ENCODE assay signal across 8 mouse cellular contexts in the genomic region with DNA sequence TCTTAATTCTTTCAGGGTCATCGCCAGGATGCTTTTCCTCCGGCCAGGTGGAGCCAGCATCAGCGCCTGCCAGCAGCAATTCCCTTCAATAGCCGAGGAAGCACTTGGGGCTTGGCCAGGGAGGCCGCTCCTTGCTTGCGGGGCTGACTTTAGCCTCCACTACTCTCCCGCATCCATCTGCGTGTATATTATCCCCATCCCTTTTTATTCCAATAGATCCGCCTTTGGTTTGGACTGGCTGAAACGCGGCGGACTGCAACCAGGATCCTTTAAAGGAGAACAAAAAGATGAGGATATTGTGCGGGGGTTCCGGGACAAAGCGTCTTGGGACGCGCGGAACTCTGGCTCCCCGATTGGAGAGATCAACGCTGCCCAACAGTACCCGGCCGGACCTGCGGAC.
DNase-seq lines count a peak whose midpoint lies in the region; ATAC-seq and TF ChIP-seq lines count a peak whose summit lies in the region.
"Had no signal": no experiment of that assay in that cellular context is flagged by ENCODE, and none has a peak within 500 bp of the region (broad histone marks: within the 10 kb centered on the region; RNA-seq: fewer than 3 reads in every experiment).

No protein-coding gene starts in this region.

- no peaks in the 10 kb centered on the region for H3K36me3 ChIP-seq in ES-E14 (ENCODE audit: control insufficient read depth, insufficient read depth, low read length, poor library complexity, severe bottlenecking)
- H3K36me3 ChIP-seq in forebrain, embryonic 12.5 days (replicated peaks): 0 out of 2 replicates have a peak, but pooled peaks cover 3% of the 10 kb centered on the region
- peaks cover 3% of the 10 kb centered on the region; the same call in 1 of the 2 replicates for H3K36me3 ChIP-seq in midbrain, embryonic 10.5 days

- H3K4me2 ChIP-seq in forebrain, embryonic 12.5 days: peak overlapping the region; percentile 79

- H3K4me3 ChIP-seq in ES-E14 (ENCODE audit: insufficient read depth in 1 of 2, low read depth in 1 of 2, low read length in 2 of 2, poor library complexity in 1 of 2, severe bottlenecking in 1 of 2): peak overlapping the region; percentile 55 to 76
- peak overlapping the region; percentile 54 for H3K4me3 ChIP-seq in forebrain, embryonic 12.5 days (replicated peaks)
- peak overlapping the region; percentile 69 for H3K4me3 ChIP-seq in midbrain, embryonic 10.5 days

- DNase-seq in ES-E14 (ENCODE audit: low read depth, low spot score): no peak
- DNase-seq in brain, adult 2 months (ENCODE audit: low read depth, low spot score): peak; percentile 88
- DNase-seq in midbrain, embryonic 10.5 days (ENCODE audit: low spot score): peak; percentile 47
- DNase-seq in urinary bladder, postnatal 25 days (ENCODE audit: low spot score): no peak
- DNase-seq in c-Kit-positive CD71-positive TER-119-positive erythroid progenitor cells, embryonic 14.5 days (ENCODE audit: low spot score): no peak
- DNase-seq in thymus, postnatal 0 days (ENCODE audit: low spot score): no peak
- DNase-seq: heart, postnatal 4 days had no signal

- H3K9ac ChIP-seq in ES-E14 (ENCODE audit: insufficient read depth, low read depth, low read length, poor library complexity, severe bottlenecking): peak overlapping the region; percentile 53
- H3K9ac ChIP-seq in forebrain, embryonic 12.5 days: peak overlapping the region; percentile 83

- no peaks in the 10 kb centered on the region for H3K9me3 ChIP-seq in ES-E14 (ENCODE audit: control insufficient read depth, insufficient read depth, low read depth, low read length)
- H3K9me3 ChIP-seq in forebrain, embryonic 12.5 days: no peaks in the 10 kb centered on the region
- H3K9me3 ChIP-seq in midbrain, embryonic 10.5 days (replicated peaks): no peaks in the 10 kb centered on the region

- in situ Hi-C loops in ES-E14 (cut with MboI; ENCODE audit: low sequenced_read_pairs in 2 of 2, unreplicated experiment in 2 of 2): loop anchor here in 1 of 2 experiments (25.0 kb wide), 1 partner anchor 1351 kb away; no protein-coding TSS in a partner anchor

- no peak overlapping the region for H3K27ac ChIP-seq in ES-E14 (ENCODE audit: insufficient read depth, low read depth, low read length, poor library complexity, severe bottlenecking)
- peak overlapping the region; percentile 99 for H3K27ac ChIP-seq in forebrain, embryonic 12.5 days
- peak overlapping the region; percentile 92 for H3K27ac ChIP-seq in midbrain, embryonic 10.5 days (replicated peaks)

- under 1% methylated on average over 23 of the region's 23 CpGs for WGBS in forebrain, embryonic 12.5 days
- WGBS in midbrain, embryonic 10.5 days: under 1% methylated on average over 23 of the region's 23 CpGs

- no peak for ATAC-seq in forebrain, embryonic 12.5 days (ENCODE audit: low FRiP score)

- peaks cover 5 to 26% of the 10 kb centered on the region in 2 experiments; a peak in 3 of 4 replicates for H3K4me1 ChIP-seq in ES-E14 (ENCODE audit: control insufficient read depth in 2 of 2, insufficient read depth in 2 of 2, low read length in 2 of 2, poor library complexity in 1 of 2)
- H3K4me1 ChIP-seq in forebrain, embryonic 12.5 days: peaks cover 68% of the 10 kb centered on the region
- H3K4me1 ChIP-seq in midbrain, embryonic 10.5 days: peaks cover 86% of the 10 kb centered on the region

- peaks cover 81% of the 10 kb centered on the region for H3K27me3 ChIP-seq in forebrain, embryonic 12.5 days
- peaks cover 100% of the 10 kb centered on the region for H3K27me3 ChIP-seq in midbrain, embryonic 10.5 days (ENCODE audit: low read depth, poor library complexity, severe bottlenecking)

TF ChIP-seq in ES-E14, 5 proteins besides CTCF, POLR2A, EP300 and RAD21:
- TF ChIP-seq CHD2 (IDR thresholded peaks at IDR 0.05; ENCODE audit: low read depth, low read length) (no peak), MAFK (IDR thresholded peaks at IDR 0.05; ENCODE audit: insufficient read depth, low read depth, low read length) (no peak), ZNF384 (IDR thresholded peaks at IDR 0.05; ENCODE audit: low read depth, low read length) (no peak), HCFC1 (IDR thresholded peaks at IDR 0.05; ENCODE audit: borderline replicate concordance, insufficient read depth, low read length) (no peak), ZC3H11A (IDR thresholded peaks at IDR 0.05; ENCODE audit: borderline replicate concordance, low read depth, low read length) (no peak)

Comparison
In these comparisons a context has a peak if more than half of its experiments do, and no peak if none do; other contexts are left out.
1. DNase-seq: peak in brain, adult 2 months (single experiment) and midbrain, embryonic 10.5 days (single experiment); none in ES-E14 (single experiment), urinary bladder, postnatal 25 days (single experiment), c-Kit-positive CD71-positive TER-119-positive erythroid progenitor cells, embryonic 14.5 days (single experiment) and thymus, postnatal 0 days (single experiment).
2. Peak in every context shown above with its lines, with median percentiles within 50 percentile points of each other: H3K4me3 ChIP-seq.